8 mouse cellular contexts compared by ENCODE assay signal in the genomic region with DNA sequence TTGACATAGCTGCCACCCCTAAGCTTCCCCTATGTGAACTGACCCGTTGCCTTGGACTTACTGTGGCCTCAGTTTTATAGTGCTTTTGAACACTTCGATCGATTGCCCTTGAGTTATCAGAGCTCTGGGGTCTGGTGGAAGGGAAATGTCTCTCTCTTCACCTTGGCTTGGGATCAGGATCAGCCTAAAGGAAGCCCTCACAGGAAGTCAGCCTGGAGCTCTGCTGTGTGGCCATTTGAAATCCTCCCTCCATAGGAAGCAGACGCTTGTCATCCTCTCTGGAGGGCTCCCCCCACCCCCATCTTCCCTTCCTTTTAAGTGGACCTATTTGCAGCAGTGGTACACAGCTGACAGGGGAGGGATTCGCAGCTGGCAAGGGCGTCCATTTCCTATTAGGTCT. TPM values are rescaled to one million over a fixed set of nuclear protein-coding genes. Genes with fewer than 3 reads are reported as not detected.
DNase-seq lines count a peak whose midpoint lies in the region; ATAC-seq and TF ChIP-seq lines count a peak whose summit lies in the region.

No protein-coding gene starts in this region.

- peaks cover 4% of the 10 kb centered on the region for H3K79me2 ChIP-seq in myocyte (ENCODE audit: control insufficient read depth, insufficient read depth)

- no peak overlapping the region for H3K9ac ChIP-seq in midbrain, embryonic 14.5 days (replicated peaks; ENCODE audit: low read length)
- no peak overlapping the region for H3K9ac ChIP-seq in midbrain, embryonic 16.5 days (ENCODE audit: low read depth, low read length)

- no peak overlapping the region for H3ac ChIP-seq in myocyte (ENCODE audit: control insufficient read depth, insufficient read length)

- peak; percentile 8 for DNase-seq in midbrain, embryonic 14.5 days
- peak; percentile 46 to 56 for DNase-seq in heart, postnatal 14 days
- peak; percentile 47 to 59 for DNase-seq in kidney, postnatal 4 days
- no peak for DNase-seq in layer of hippocampus, adult 9-10 months (ENCODE audit: low spot score)

- 57% methylated on average over 6 of the region's 6 CpGs for WGBS in midbrain, embryonic 14.5 days
- WGBS in midbrain, embryonic 16.5 days, result 63% methylated on average over 6 of the region's 6 CpGs

- no peak overlapping the region for H3K4me3 ChIP-seq in midbrain, embryonic 14.5 days (replicated peaks; ENCODE audit: low read depth, low read length)
- H3K4me3 ChIP-seq in midbrain, embryonic 16.5 days (ENCODE audit: low read depth, low read length), result no peak overlapping the region
- H3K4me3 ChIP-seq in myocyte, result peak overlapping the region; percentile 87

- H3K36me3 ChIP-seq in midbrain, embryonic 14.5 days (ENCODE audit: control insufficient read depth, insufficient read depth, low read length), result no peaks in the 10 kb centered on the region
- H3K36me3 ChIP-seq in midbrain, embryonic 16.5 days (ENCODE audit: control insufficient read depth, insufficient read depth, low read length), result no peaks in the 10 kb centered on the region
- H3K36me3 ChIP-seq in myocyte (ENCODE audit: control insufficient read depth, insufficient read depth), result no peaks in the 10 kb centered on the region

- H3K27me3 ChIP-seq in midbrain, embryonic 14.5 days (ENCODE audit: control insufficient read depth, insufficient read depth, low read length), result no peaks in the 10 kb centered on the region
- no peaks in the 10 kb centered on the region for H3K27me3 ChIP-seq in midbrain, embryonic 16.5 days (ENCODE audit: control insufficient read depth, insufficient read depth, low read depth, low read length)
- H3K27me3 ChIP-seq in myocyte (ENCODE audit: control insufficient read depth, insufficient read depth, insufficient read length), result no peaks in the 10 kb centered on the region

- no peak for TF ChIP-seq POLR2A in myocyte (IDR thresholded peaks at IDR 0.05; ENCODE audit: insufficient read length, low read depth)

- intact Hi-C loops in heart, postnatal 14 days (cut with DNase I), result loop anchor here (5.0 kb wide), 2 partner anchors 43 to 58 kb away; no protein-coding TSS in a partner anchor

- H3K4me2 ChIP-seq in midbrain, embryonic 14.5 days (ENCODE audit: low read length), result no peak overlapping the region
- H3K4me2 ChIP-seq in midbrain, embryonic 16.5 days (ENCODE audit: low read length), result no peak overlapping the region
- peak overlapping the region; percentile 95 for H3K4me2 ChIP-seq in myocyte (ENCODE audit: low read depth)

- ATAC-seq in midbrain, embryonic 14.5 days (ENCODE audit: low FRiP score, low TSS enrichment), result no peak
- no peak for ATAC-seq in midbrain, embryonic 16.5 days
- ATAC-seq in monocyte, adult 5-6 weeks (replicated peaks; ENCODE audit: insufficient number of reproducible peaks, low FRiP score, low TSS enrichment, poor library complexity, severe bottlenecking), result no peak
- no peak for ATAC-seq in inflammation-experienced regulatory T-cells, adult 6 months

- no peaks in the 10 kb centered on the region for H3K9me3 ChIP-seq in midbrain, embryonic 14.5 days (ENCODE audit: control insufficient read depth, low read length)
- no peaks in the 10 kb centered on the region for H3K9me3 ChIP-seq in midbrain, embryonic 16.5 days (replicated peaks; ENCODE audit: control insufficient read depth, low read length, poor library complexity, severe bottlenecking)

- H3K4me1 ChIP-seq in midbrain, embryonic 14.5 days (ENCODE audit: control insufficient read depth, insufficient read depth, low read length), result peaks cover 6% of the 10 kb centered on the region; the same call in 1 of the 2 replicates
- no peaks in the 10 kb centered on the region; the same call in 1 of the 2 replicates for H3K4me1 ChIP-seq in midbrain, embryonic 16.5 days (ENCODE audit: control insufficient read depth, insufficient read depth, low read length)

- no peak overlapping the region for H3K27ac ChIP-seq in midbrain, embryonic 14.5 days (replicated peaks; ENCODE audit: low read depth, low read length)
- H3K27ac ChIP-seq in midbrain, embryonic 16.5 days (ENCODE audit: low read length), result no peak overlapping the region

TF ChIP-seq in myocyte, 11 proteins besides CTCF, POLR2A, EP300 and RAD21:
- TF ChIP-seq USF1 (IDR thresholded peaks at IDR 0.05; ENCODE audit: low read depth) (no peak), MAX (IDR thresholded peaks at IDR 0.05; ENCODE audit: low read depth) (no peak), CEBPB (IDR thresholded peaks at IDR 0.05; ENCODE audit: insufficient read depth, poor library complexity, severe bottlenecking) (no peak), TCF12 (IDR thresholded peaks at IDR 0.05; ENCODE audit: insufficient read depth, poor library complexity, severe bottlenecking) (no peak), REST (IDR thresholded peaks at IDR 0.05; ENCODE audit: insufficient read depth, insufficient read length) (no peak), POLR2AphosphoS2 (IDR thresholded peaks at IDR 0.05; ENCODE audit: insufficient read length, low read depth) (no peak), MYOG (IDR thresholded peaks at IDR 0.05; ENCODE audit: control insufficient read depth in 1 of 3, insufficient read depth in 1 of 3, insufficient read length in 2 of 3, low read depth in 2 of 3) (no peak), SRF (IDR thresholded peaks at IDR 0.05; ENCODE audit: control insufficient read depth, insufficient read length, low read depth) (no peak), E2F4 (IDR thresholded peaks at IDR 0.05; ENCODE audit: insufficient read depth) (no peak), TCF3 (IDR thresholded peaks at IDR 0.05; ENCODE audit: insufficient read length, low read depth) (no peak), MYOD1 (IDR thresholded peaks at IDR 0.05; ENCODE audit: control insufficient read depth in 1 of 3, insufficient read length in 2 of 3, low read depth in 2 of 3) (no peak)

RNA-seq across cellular contexts. Expression of gene Rhoj, which starts 1.6 kb away (rescaled TPM):
- polyA plus RNA-seq in midbrain, embryonic 14.5 days (2014; fragmentation: Nextera tagmentation; extraction: Ambion mirVana), result 13.7 and 19.7 TPM in 2 replicates
- 16.7 and 17.6 TPM in 2 replicates for polyA plus RNA-seq in midbrain, embryonic 16.5 days (2015; fragmentation: Nextera tagmentation; extraction: Ambion mirVana)
- 10 to 100 TPM; 45.6 to 48.9 TPM for total RNA-seq in heart, postnatal 14 days (2021)
- 14.1 TPM for polyA plus RNA-seq in myocyte (2012; fragmentation: generic; extraction: Trizol)
- total RNA-seq in monocyte, adult 5-6 weeks (2017), result 0.21 to 3.9 TPM (median 0.29 TPM) in 3 replicates
- polyA plus RNA-seq in inflammation-experienced regulatory T-cells, adult 6 months (2017; shearing (Covaris generic)), result 1 to 10 TPM in 1 of 3 experiments, under 1 TPM in 1, not detected in 1; 0.30 to 1.0 TPM
